Mouse (Mus musculus): ENCODE measurements around the gene Galns. TPM values are rescaled to one million over a fixed set of nuclear protein-coding genes. Genes with fewer than 3 reads are reported as not detected.
"Not testable (repeated sequence)": the region's sequence is repeated elsewhere in the genome, so short reads cannot be mapped to it uniquely, and the experiment has no call there.

Gene Galns
- total RNA-seq, 2 experiments from 2014 or later: 3.5 to 4.1 TPM

DNA sequence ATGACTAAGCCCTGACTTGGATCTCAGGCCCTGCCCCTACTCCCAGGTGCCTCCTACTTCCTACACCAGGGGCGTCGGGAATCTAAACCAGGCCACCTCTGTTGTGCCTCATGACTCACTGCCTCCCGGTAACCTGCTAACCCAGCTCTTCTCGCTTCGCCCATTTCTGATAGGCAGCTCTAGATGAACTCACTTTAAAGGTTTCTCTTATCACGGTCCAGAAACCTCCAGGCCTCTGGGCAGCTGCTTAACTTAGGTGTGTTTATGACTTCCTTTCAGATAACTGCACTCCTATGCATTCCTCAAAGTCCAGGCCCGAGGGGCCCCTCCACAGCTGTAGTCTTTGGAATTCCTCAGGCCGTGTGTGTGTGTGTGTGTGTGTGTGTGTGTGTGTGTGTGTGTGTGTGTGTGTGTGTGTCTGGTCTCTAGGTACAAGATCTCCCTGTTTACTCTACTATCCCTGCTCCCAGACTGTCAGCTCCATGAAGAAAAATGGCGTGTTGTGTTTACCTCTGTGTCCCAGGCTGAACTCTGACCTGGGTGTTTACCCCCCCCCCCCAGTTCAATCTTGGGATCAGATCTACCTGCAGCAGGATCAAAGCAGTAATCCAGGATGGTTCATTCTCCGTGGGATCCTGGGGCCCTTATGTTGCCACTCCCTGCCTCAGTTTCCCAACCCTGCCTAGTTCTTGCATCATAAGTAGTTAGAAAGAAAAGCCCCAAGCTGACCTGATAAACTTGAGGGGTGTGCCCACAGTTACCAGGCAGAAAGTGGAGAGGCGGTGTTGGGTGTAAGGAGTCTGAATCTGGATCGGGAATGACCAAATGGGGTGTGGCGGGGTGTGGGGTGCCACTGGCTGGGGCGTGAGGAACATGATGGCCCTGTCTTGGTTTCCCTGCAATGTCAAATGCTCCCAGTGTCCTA lies 24.9 kb upstream of the Galns start:
- DNase-seq: no peak
- intact Hi-C loops (cut with DNase I): no loop called here

DNA sequence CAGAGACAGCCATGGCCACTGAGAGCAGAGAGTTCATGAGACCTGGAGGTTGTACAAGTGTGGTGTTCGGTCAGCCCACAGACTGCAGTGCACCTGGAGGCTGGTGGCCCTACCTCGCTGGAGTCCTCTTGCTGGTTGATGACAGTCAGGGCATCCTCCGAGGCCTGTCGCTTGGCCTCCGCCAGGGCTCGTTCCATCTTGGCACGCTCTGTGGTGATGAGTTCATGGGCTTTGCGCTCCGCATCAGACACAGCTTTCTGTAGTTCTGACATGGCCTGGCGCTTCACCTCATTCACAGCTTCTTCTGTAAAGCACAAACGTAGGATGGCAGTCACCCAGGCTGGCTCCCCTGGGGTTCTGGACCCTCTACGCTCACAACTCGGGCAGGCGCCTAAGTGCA lies 21.9 kb upstream of the Galns start:
- no peak for DNase-seq
- intact Hi-C loops (cut with DNase I): no loop called here

DNA sequence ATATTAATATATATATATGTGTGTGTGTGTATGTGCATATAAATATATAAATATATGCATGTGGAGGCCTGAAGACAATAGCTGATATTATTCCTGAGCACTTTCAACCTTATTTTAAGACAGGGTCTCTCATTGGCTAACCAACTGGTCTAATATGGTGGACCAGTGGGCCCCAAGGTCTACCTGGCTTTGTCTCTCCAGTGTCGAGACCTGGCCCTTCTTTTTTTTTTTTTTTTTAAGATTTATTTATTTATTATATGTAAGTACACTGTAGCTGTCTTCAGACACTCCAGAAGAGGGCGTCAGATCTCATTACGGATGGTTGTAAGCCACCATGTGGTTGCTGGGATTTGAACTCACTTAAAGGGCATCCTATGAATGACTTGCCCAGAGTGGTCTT lies 20.9 kb upstream of the Galns start:
- intact Hi-C loops (cut with DNase I); DNase-seq: not testable (repeated sequence)

DNA sequence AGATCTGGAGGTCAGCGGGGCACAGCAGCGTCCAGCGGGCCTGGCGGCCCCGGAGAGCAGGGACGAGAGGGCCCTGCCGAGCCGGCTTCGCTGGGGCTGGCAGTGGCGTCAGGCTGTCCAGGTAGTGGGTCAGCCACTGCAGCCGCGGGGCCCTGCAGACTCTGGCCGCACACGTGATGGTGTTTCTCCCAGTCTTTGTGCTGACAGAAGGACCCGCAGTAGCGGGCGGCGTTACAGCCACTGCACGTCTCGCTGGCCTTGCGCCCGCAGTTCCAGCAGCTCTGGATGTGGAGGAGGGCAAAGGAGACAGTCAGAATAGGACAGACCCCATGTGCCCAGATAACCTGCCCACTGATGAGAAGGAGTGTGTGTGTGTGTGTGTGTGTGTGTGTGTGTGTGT lies 19.4 kb upstream of the Galns start:
- DNase-seq: no peak

DNA sequence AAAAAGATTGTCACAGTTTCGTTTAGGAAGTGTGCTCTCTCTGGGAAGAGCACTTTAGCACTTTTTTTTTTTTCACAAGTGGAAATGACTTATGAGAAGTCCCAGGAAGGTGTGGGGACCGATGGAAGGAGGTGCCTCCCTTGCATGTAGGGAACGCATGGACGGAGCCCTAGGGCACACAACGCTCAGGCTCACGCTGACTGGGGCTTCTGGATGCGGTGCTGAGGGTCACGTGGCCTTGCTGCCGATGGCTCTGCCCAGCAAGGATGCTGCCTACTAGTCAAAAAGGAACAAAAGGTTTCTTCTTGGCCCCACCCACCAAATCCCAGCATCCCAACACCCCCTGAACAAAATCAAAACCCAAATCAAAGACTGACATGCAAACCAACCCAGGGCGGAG lies 18.1 kb upstream of the Galns start:
- no peak for DNase-seq
- intact Hi-C loops (cut with DNase I): no loop called here

More for the DNA sequence above, 19.4 kb upstream of the Galns start:
- intact Hi-C loops (cut with DNase I): no loop called here

DNA sequence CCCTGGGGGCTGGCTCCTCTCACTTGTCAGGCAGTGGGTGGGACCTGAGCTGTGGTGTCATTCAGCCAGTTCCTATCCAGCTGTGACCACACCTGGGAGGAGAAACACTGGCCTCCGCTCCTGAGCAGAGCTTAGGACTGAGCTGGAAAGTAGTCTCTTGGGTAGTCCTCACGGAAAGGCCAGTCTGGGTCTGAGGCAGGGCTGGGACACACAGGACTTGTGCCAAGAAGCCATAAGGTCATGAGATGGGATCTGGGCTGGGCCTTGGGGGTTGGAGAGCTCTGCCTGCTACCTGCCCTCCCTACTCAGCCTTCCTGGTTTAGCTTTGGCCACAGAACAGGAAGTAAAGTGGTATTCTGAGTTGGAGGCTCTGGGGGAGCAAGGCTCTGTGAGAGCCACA lies 15.6 kb upstream of the Galns start:
- DNase-seq: no peak

DNA sequence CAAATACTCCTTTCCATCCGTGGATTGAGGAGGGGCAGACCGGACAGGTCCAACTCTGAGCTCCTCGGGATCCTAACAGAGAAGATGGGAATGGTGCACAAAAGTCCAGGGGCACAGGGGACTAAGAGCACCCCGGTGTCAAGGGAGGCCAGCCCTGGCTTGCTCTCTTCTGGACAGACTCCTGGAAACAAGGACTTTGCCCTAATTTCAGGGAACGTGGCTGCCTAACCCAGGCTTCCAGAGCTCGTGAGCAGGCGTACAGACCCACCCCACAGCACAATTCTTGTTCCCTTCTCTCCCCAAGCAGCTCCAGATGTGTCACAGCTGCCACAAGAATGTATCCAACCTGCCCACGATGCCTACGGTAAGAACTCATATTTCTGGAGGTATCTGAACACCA lies 14.5 kb upstream of the Galns start:
- no peak for DNase-seq
- intact Hi-C loops (cut with DNase I): no loop called here

More for the DNA sequence above, 15.6 kb upstream of the Galns start:
- intact Hi-C loops (cut with DNase I): no loop called here

DNA sequence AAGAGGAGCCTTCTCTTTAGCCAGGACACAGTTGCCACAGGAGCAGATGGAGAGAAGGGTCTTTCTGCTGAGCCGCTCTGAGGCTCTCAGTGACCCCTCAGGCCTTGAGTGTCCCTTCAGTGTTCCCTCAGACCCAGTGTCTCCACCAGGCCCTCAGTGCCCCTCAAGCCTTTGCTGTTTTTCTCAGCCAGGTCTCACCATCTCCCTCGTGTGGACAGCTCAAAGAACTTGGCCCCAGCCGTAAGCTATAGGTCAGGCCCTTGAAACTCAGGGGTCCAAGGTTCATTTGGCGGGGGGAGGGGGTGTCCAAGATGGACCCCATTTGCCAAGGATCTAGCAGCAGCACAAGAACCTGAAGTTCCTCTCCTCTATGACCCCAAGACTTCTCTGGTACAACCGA lies 13.4 kb upstream of the Galns start:
- intact Hi-C loops (cut with DNase I): no loop called here
- DNase-seq: no peak

DNA sequence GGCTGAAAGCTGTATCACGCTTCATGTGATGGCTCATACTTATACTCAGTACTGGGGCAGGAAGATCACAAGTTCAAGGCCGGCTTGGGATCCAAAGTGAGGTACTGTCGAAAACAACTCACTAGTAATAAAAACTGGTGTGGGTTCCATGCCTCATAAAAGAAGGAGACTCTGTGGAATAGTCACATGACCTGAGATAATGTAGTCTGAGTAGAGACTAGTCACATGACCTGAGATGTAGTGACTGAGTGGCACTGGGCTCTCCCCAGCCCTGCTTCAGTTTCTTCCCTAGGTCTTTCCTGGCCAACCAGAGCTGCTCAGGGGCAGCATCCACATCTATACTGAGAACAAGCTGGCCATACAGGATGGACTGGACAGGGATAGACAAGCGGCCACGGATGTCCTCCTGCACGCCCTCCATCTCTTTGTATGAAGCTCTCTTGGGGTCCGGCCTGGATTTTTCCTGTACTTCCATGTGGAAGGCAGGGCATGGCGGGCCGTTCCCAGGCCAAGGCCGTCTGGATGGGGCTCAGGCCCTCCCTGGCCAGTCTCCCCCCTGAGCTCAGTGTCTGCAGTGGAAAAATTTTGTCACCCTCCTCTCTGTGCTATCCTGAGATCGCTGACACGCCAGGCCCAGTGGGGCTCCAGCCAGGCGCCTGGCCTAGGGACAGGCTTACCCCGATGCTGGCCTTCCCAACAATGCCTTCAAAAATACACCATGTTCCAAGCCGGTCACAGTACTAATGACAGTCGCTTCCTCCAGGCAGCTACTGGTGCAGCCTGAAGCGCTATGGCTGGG lies 12.8 kb upstream of the Galns start:
- intact Hi-C loops (cut with DNase I): no loop called here

DNA sequence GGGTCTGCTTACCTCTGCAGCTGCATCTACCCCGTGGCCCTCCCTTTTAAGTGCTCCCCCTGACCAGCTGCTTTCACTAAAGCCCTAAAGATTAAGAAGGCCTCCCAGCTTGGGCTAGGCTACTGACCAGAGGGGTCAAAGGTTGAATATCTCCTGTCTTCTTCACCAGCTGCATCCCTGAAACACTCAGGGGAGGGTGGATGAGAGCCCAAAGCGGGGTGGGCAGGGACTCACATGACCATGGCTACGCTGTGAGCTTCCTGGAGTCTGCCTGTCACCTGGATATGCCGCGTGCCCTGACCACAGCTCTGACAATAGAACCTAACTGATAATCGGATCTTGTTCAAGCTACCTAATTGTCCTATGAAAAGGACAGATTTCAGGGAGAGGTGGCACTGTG lies 11.5 kb upstream of the Galns start, which contains the start of gene Pabpn1l:
Gene Pabpn1l (minus strand): TSS at position 13 of the 400 bp plus-strand sequence.
- intact Hi-C loops (cut with DNase I): no loop called here
- DNase-seq: no peak

More for the DNA sequence above, 12.8 kb upstream of the Galns start:
- peak; percentile 42 to 48 for DNase-seq

DNA sequence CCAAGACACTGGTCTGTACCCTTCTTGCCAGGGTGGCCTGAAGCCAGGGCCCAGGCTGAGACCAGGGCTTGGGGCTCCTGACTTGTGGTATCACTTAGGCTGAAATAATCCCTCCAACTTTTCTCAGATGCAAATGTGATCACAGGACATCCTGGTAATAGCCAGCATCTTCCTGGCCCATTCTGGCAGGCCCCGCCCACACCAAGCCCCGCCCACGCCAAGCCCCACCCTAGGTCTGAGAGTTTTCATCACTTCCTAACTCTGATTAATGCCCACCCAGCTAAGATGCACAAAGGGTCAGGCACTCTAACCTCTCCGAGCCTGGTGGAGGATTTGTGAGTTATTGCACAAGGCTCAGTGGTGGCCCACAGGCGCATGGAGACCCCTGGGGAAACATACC lies 9.2 kb upstream of the Galns start:
- DNase-seq: no peak
- intact Hi-C loops (cut with DNase I): no loop called here

DNA sequence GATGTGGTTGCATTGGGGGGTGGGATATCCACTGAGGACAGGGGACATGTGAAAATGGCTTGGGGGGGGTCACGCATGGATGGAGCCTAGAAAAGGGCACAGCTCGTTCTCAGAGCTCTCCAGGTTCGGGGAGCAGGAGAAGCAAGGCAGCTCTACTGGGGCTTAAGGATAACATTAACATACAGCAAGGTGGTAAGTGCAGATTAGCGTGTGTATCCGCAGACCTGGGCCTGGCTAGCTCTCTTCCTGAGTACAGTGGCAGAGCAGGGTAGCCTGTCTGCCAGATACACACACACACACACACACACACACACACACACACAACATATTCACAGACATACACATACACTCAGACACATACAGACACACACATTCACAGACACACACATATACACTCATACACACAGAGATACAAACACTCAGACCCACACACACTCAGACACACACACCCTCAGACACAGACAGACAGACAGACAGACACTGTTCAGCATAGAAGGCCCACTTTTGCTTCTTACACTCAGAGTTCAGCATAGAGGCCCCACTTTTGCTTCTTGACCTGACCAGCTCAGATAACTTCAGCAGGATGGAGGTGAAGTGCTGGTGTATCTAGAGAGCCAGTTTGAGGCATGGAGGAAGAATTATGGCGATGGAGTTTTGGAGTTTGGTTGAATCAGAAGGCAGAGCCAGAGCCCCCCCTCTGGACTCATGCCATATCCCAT lies 7.6 kb upstream of the Galns start:
- intact Hi-C loops (cut with DNase I): loop anchor here (1.0 to 10.0 kb wide), 3 partner anchors 60 to 586 kb away; no protein-coding TSS in a partner anchor
- DNase-seq: no peak

DNA sequence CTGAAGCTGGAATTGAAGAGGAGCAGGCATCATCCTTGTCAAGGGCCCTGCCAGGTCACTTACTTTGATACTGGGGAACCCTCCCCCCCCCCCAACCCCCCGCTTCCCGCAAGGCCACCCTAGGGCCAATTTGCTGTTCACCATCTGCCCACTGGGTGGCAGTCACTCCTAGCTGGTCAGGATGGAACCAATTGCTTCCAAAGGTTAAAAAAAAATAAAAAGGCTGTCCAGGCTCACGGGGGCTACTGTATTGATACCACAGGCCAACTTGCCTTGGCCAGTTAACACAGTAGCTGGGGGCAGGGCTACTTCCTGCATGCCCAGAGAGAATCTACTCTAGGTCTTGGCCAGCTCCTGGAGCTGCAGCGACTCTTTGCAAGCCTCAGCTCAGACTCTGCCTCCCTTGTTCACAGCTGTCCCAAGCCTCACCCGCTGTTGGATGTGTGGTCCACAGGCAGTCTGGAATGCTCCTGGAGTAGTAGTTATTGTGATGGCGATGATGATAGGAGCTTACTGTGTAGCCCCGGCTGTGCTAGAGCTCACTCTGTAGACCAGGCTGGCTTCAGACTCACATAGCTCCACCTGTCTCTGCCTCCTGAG lies 6.8 kb upstream of the Galns start:
- intact Hi-C loops (cut with DNase I): loop anchor here (1.0 to 10.0 kb wide), 3 partner anchors 61 to 587 kb away; no protein-coding TSS in a partner anchor
- DNase-seq: peak; percentile 86 to 93

DNA sequence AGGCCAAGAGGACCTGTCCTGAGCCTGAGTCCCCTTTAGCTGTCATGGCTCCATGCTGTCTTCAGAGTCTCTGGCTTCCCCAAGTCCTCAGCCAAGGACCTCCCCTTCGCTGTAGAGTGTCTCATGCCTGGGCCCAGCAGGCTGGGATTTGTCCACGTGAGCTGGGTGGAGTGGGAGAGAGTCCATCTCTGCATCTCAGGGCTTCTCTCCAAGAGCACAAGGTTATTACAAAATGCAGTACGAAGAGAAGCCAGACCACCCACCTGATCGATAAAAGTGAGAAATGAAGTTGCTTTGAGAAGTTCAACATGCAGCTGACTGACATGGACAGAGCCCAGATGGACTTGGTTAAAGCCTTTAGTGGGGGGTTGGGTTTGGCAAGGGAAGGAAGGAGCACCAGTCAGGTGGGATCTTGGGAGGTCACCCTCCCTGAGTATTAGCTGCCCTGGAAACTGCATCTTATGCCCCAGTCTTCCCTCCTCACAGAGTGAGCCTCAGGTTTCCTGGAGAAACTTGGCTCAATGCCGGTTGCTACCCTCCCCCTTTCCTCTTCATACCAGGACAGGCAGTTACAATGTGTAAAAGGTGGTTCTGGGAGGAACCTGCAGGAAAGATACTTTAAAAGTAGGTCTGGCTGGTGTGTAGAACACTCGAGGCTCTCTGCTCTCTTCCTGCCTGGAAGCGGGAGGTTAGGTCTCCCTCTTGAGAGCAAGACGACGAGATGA lies 5.1 kb upstream of the Galns start:
- intact Hi-C loops (cut with DNase I): loop anchor here (10.0 kb wide), 1 partner anchor 588 kb away; no protein-coding TSS in a partner anchor
- DNase-seq: peak in 1 of 2 experiments; percentile 42

DNA sequence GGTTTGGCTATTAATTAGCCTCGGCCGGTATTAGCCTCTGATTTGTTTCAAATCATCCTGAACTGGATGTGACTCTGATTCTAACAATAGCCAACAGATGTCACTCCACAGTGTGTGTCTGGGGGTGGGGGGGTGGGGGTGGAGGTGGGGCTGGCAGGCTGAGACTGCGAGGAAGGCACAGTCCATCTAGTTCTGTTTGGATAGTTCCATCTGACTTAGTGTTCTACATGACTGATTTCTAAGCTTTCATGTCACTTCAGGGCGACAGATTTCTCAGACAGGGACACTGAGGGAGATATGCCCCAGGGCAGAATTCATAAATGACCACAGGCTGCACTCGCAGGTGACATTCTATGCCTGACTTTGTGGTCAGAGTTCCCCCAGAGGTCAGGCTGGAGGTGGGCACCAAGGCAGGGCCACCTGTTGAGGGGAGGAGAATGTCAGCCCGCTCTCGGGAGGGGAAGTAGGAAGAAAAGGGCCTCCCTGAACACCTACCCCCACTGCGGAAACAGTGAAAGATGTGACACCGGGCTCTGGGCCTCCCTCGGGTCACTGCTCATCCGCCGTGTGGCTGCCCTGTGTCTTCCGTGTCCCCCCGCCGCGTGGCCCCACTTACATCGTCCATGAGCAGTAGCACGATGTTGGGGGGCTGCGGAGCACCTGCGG lies 518 bp downstream of the Galns start:
- intact Hi-C loops (cut with DNase I): loop anchor here (10.0 kb wide), 1 partner anchor 594 kb away; no protein-coding TSS in a partner anchor
- DNase-seq: peak in 1 of 2 experiments; percentile 25

DNA sequence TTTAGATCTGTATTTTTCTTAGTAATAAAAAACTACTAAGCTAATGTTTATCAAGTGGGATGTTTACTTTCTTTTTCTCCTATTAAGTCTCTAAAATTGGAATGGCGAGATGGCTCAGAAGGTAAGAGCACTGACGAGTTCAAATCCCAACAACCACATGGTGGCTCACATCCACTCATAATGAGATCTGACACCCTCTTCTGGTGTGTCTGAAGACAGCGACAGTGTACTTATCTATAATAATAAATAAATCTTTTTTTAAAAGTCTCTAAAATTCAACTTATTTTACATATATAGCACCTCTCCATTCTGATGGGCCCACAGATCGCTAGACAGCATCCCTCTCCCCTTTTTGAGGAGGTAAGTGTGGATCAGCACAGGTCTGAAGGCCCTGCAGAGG lies 1.1 kb downstream of the Galns start:
- DNase-seq: no peak
- intact Hi-C loops (cut with DNase I): loop anchor here (10.0 kb wide), 1 partner anchor 595 kb away; no protein-coding TSS in a partner anchor

DNA sequence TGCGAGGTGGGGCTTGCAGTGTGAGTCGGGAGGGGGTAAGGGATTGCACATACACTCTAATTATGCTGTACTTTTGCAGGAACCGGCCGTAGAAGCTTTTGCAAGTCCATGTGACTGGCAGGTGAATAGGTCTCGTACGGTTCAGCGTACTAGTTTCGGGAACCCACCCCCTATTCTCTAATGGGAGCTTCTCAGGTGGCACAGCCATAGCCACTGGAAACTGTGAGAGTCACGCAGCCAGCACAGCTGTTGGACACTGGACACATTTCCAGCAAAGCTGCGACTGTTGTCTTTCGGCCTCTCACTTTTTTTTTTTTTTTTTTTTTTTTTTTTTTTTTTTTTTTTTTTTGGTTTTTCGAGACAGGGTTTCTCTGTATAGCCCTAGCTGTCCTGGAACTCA lies 4.5 kb downstream of the Galns start:
- intact Hi-C loops (cut with DNase I): no loop called here
- no peak for DNase-seq

DNA sequence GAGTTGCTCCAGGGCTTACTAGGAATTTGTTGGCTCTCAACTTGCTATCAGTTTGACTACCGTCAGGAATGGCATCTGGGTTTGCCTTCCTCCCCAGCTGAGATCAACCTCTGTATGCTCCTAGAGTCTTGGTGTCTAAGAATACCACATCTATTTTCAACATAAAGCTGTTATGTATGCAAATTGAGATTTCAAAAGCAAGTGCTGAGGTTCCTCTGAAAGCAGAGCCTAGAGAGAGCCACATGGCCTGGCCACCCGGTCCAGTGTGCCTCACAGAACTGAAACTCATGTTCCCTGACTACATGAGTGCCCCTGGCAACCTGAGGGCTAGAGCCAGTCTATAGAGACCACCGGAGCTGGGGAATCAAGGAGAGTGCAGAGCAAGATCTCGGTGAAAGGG lies 5.9 kb downstream of the Galns start:
- intact Hi-C loops (cut with DNase I): no loop called here
- DNase-seq: no peak

DNA sequence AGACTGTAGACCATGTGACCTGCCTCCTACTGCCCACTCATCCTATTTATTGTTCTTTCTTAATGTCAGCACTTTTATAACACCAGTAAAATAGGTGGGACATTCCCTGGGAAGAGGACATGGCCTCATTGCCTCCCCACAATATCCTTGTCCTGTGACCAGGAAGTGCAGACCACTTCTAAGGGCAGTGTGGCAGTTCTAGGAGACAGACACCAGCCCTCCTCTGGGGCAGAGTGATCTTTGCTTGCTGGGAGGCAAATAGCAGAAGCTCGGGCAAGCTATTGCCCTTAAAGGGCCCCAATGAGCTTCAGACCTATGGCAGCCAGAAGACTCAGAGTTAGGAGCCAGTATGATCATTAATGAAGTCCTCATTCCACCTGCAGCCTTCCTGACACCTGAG lies 6.6 kb downstream of the Galns start:
- intact Hi-C loops (cut with DNase I): no loop called here
- no peak for DNase-seq

Measured in heart, postnatal 14 days (tissue).